Mouse (Mus musculus): ENCODE measurements around the gene Tnpo1. TPM values are rescaled to one million over a fixed set of nuclear protein-coding genes. Genes with fewer than 3 reads are reported as not detected.

The Tnpo1 gene
- polyA plus RNA-seq, 1 experiment from 2014 or later: 124 TPM

DNA sequence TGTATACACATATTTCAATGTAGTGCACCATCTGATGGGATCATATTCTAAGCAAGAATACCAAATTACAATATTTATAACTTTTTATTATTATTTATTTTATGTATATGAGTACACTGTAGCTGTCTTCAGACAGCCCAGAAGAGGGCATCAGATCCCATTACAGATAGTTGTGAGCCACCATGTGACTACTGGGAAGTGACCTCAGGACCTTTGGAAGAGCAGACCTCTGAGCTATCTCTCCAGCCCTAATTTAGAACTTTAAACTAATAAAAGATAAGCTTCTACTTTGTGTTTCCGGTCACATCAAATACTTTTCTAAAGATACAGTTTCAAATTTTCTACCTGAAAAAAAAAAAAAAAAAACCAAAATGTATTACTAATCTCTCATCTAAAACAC, 117.1 kb downstream of the Tnpo1 start:
- WGBS: 97% methylated on average over 1 of the region's 1 CpGs
- Histone ChIP-seq H3K27ac (ENCODE audit: low read depth, low read length) (no peak overlapping the region), H3K36me3 (ENCODE audit: control insufficient read depth, insufficient read depth, low read length) (no peaks in the 10 kb centered on the region), H3K9ac (ENCODE audit: low read depth, low read length) (no peak overlapping the region), H3K4me2 (replicated peaks; ENCODE audit: low read depth, low read length) (no peak overlapping the region), H3K27me3 (ENCODE audit: control insufficient read depth, insufficient read depth, low read length) (no peaks in the 10 kb centered on the region), H3K9me3 (ENCODE audit: control insufficient read depth, low read length) (no peaks in the 10 kb centered on the region), H3K4me3 (ENCODE audit: low read depth, low read length) (no peak overlapping the region), H3K4me1 (replicated peaks; ENCODE audit: control insufficient read depth, insufficient read depth, low read length) (no peaks in the 10 kb centered on the region)
- ATAC-seq (ENCODE audit: low FRiP score) (no peak), DNase-seq (ENCODE audit: low spot score) (no peak)

DNA sequence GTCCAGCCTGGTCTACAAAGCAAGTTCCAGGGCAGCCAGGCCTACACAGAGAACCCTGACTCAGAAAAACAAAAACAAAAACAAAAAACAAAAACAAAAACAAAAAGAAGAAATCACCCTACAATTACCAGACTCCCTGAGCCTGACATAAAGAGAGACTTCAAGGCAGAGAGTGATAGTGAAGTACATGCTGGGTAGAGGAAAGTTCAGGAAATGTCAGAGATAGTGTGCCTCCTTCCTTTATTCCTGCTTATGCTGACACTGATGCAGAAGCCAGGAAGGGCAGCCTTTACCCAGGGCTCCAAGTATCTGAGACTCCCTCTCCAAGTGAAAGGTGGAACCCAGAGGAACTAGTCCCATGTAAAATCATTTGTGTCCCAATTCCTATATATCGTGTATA, 121.7 kb downstream of the Tnpo1 start:
- Histone ChIP-seq H3K4me1 (replicated peaks; ENCODE audit: control insufficient read depth, insufficient read depth, low read length) (no peaks in the 10 kb centered on the region), H3K9ac (ENCODE audit: low read depth, low read length) (no peak overlapping the region), H3K27me3 (ENCODE audit: control insufficient read depth, insufficient read depth, low read length) (no peaks in the 10 kb centered on the region), H3K36me3 (ENCODE audit: control insufficient read depth, insufficient read depth, low read length) (no peaks in the 10 kb centered on the region), H3K27ac (ENCODE audit: low read depth, low read length) (no peak overlapping the region), H3K4me3 (ENCODE audit: low read depth, low read length) (no peak overlapping the region), H3K9me3 (ENCODE audit: control insufficient read depth, low read length) (no peaks in the 10 kb centered on the region), H3K4me2 (replicated peaks; ENCODE audit: low read depth, low read length) (no peak overlapping the region)
- 94% methylated on average over 1 of the region's 1 CpGs for WGBS
- DNase-seq (ENCODE audit: low spot score): no peak
- ATAC-seq (ENCODE audit: low FRiP score): no peak

DNA sequence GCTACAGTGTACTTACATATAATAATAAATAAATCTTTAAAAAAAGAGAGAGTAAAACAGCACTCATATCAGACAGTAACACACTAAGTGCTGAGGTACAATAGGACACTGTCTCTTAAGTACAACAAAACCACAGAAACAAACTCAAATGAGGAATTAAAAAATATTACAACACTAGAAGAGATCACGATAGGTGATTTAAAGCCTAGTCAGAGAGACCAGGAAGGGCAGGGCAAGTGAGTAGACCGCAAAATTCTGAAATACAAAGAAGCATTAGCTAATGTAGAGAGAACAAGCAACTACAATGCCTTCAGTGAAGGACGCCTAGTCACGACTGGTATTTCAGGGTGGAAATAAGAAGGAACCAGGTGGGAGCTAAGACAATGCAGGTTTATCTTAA, 122.5 kb downstream of the Tnpo1 start:
- no peak overlapping the region for H3K27ac ChIP-seq (ENCODE audit: low read depth, low read length)
- no peak overlapping the region for H3K4me3 ChIP-seq (ENCODE audit: low read depth, low read length)
- 0 out of 2 replicates have a peak, but pooled peaks cover 3% of the 10 kb centered on the region for H3K36me3 ChIP-seq (ENCODE audit: control insufficient read depth, insufficient read depth, low read length)
- no peaks in the 10 kb centered on the region for H3K4me1 ChIP-seq (replicated peaks; ENCODE audit: control insufficient read depth, insufficient read depth, low read length)
- DNase-seq (ENCODE audit: low spot score) (no peak), ATAC-seq (ENCODE audit: low FRiP score) (no peak)
- H3K4me2 ChIP-seq (replicated peaks; ENCODE audit: low read depth, low read length): no peak overlapping the region
- H3K27me3 ChIP-seq (ENCODE audit: control insufficient read depth, insufficient read depth, low read length): no peaks in the 10 kb centered on the region
- WGBS: 85% methylated on average over 4 of the region's 4 CpGs
- no peak overlapping the region for H3K9ac ChIP-seq (ENCODE audit: low read depth, low read length)
- H3K9me3 ChIP-seq (ENCODE audit: control insufficient read depth, low read length): no peaks in the 10 kb centered on the region

DNA sequence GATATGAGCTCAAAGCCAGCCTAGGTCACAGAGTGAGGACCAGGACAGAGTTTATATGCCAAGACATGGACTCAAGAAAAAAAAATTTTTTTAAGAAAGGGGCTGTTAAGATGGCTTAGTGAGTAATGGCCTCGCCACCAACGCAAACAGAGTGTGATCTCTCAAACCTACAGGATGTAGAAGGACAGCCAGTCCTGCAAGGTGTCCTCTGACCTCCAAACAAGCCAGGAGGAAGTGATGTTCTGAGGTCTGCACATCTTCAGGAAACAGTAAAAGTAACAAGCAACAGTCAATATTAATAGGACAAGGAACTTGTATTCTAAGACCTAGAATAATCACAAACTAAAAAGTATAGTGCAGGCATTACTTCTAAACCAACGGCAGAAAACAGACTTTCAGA, 123.2 kb downstream of the Tnpo1 start:
- no peak overlapping the region for H3K27ac ChIP-seq (ENCODE audit: low read depth, low read length)
- H3K36me3 ChIP-seq (ENCODE audit: control insufficient read depth, insufficient read depth, low read length): 0 out of 2 replicates have a peak, but pooled peaks cover 3% of the 10 kb centered on the region
- DNase-seq (ENCODE audit: low spot score) (no peak), ATAC-seq (ENCODE audit: low FRiP score) (no peak)
- H3K27me3 ChIP-seq (ENCODE audit: control insufficient read depth, insufficient read depth, low read length): no peaks in the 10 kb centered on the region
- no peaks in the 10 kb centered on the region for H3K4me1 ChIP-seq (replicated peaks; ENCODE audit: control insufficient read depth, insufficient read depth, low read length)
- no peak overlapping the region for H3K9ac ChIP-seq (ENCODE audit: low read depth, low read length)
- no peak overlapping the region for H3K4me3 ChIP-seq (ENCODE audit: low read depth, low read length)
- 87% methylated on average over 3 of the region's 3 CpGs for WGBS
- H3K9me3 ChIP-seq (ENCODE audit: control insufficient read depth, low read length): no peaks in the 10 kb centered on the region
- H3K4me2 ChIP-seq (replicated peaks; ENCODE audit: low read depth, low read length): no peak overlapping the region

DNA sequence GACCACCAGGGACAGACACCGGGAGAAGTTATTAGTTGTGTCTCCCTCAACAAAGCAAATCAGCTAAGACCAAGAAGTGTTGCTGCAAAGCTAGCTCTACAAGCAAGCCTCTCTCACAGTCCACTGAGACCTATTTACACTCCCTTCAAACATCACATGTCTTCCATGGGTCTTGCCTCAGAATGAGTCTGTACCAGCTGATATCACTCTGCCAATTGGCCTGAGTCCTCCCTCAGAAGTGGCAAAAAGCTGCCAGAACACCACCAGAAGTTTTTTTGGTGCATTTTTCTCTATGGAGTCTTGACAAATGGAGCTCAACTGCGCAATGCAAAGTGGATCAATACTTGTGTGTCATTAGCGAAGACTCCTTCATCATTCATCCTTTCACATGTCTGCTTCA, 130.7 kb downstream of the Tnpo1 start:
- Histone ChIP-seq H3K4me3 (ENCODE audit: low read depth, low read length) (no peak overlapping the region), H3K36me3 (ENCODE audit: control insufficient read depth, insufficient read depth, low read length) (0 out of 2 replicates have a peak, but pooled peaks cover 3% of the 10 kb centered on the region), H3K9ac (ENCODE audit: low read depth, low read length) (no peak overlapping the region), H3K27ac (ENCODE audit: low read depth, low read length) (no peak overlapping the region), H3K4me1 (replicated peaks; ENCODE audit: control insufficient read depth, insufficient read depth, low read length) (no peaks in the 10 kb centered on the region), H3K9me3 (ENCODE audit: control insufficient read depth, low read length) (no peaks in the 10 kb centered on the region), H3K27me3 (ENCODE audit: control insufficient read depth, insufficient read depth, low read length) (no peaks in the 10 kb centered on the region), H3K4me2 (replicated peaks; ENCODE audit: low read depth, low read length) (no peak overlapping the region)
- no peak for DNase-seq (ENCODE audit: low spot score)
- WGBS: 94% methylated on average over 3 of the region's 3 CpGs
- no peak for ATAC-seq (ENCODE audit: low FRiP score)

DNA sequence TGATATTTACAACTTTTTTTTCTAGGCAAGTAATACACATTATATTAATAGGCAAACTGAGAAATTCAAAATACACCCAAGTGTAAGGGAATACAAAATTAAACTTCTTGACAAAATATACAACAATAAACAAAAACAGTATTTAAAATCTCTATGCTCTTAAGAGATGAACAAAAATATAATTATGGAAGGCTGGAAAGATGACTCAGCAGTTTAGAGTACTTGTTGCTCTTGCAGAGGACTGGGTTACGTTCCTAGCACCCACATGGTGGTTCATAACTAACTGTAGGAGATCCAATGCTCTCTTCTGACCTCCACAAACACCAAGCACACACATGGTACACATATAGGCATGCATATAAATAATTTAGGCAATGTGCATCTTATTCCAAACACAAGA, 133.3 kb downstream of the Tnpo1 start:
- H3K4me3 ChIP-seq (ENCODE audit: low read depth, low read length): no peak overlapping the region
- WGBS: 95% methylated on average over 1 of the region's 1 CpGs
- no peak overlapping the region for H3K27ac ChIP-seq (ENCODE audit: low read depth, low read length)
- no peak overlapping the region for H3K4me2 ChIP-seq (replicated peaks; ENCODE audit: low read depth, low read length)
- no peaks in the 10 kb centered on the region for H3K36me3 ChIP-seq (ENCODE audit: control insufficient read depth, insufficient read depth, low read length)
- no peaks in the 10 kb centered on the region for H3K9me3 ChIP-seq (ENCODE audit: control insufficient read depth, low read length)
- no peak overlapping the region for H3K9ac ChIP-seq (ENCODE audit: low read depth, low read length)
- DNase-seq (ENCODE audit: low spot score): no peak
- ATAC-seq (ENCODE audit: low FRiP score): no peak
- no peaks in the 10 kb centered on the region for H3K27me3 ChIP-seq (ENCODE audit: control insufficient read depth, insufficient read depth, low read length)
- H3K4me1 ChIP-seq (replicated peaks; ENCODE audit: control insufficient read depth, insufficient read depth, low read length): no peaks in the 10 kb centered on the region

DNA sequence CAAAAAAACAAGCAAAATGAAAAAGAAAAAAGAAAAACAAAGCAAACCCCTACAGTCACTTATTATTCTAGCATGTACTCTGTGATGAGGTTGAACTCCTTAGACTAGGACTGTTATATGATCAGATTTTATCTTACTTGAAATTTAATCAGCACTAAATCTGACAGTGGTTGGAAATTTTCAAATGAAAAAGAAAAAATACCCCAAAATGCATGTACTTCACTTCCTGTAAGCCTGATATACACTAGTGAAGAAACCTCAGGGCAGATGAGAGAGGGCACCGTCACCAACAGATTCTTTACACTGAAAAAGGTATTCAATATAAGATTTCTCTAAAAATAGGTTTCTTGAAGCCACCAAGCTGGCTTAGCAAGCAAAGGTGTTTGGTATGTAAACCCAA, 134.5 kb downstream of the Tnpo1 start:
- no peak overlapping the region for H3K9ac ChIP-seq (ENCODE audit: low read depth, low read length)
- H3K4me2 ChIP-seq (replicated peaks; ENCODE audit: low read depth, low read length): no peak overlapping the region
- no peaks in the 10 kb centered on the region for H3K27me3 ChIP-seq (ENCODE audit: control insufficient read depth, insufficient read depth, low read length)
- no peak overlapping the region for H3K4me3 ChIP-seq (ENCODE audit: low read depth, low read length)
- no peak overlapping the region for H3K27ac ChIP-seq (ENCODE audit: low read depth, low read length)
- no peak for ATAC-seq (ENCODE audit: low FRiP score)
- H3K4me1 ChIP-seq (replicated peaks; ENCODE audit: control insufficient read depth, insufficient read depth, low read length): no peaks in the 10 kb centered on the region
- H3K36me3 ChIP-seq (ENCODE audit: control insufficient read depth, insufficient read depth, low read length): no peaks in the 10 kb centered on the region
- WGBS: 100% methylated on average over 1 of the region's 1 CpGs
- no peaks in the 10 kb centered on the region for H3K9me3 ChIP-seq (ENCODE audit: control insufficient read depth, low read length)
- DNase-seq (ENCODE audit: low spot score): no peak

Other genes with a start within 250 kb of the Tnpo1 start
- not detected in 2 replicates for gene Tmem171, start 231.6 kb downstream of the Tnpo1 start, polyA plus RNA-seq (2014; fragmentation: Nextera tagmentation; extraction: Ambion mirVana)
- gene Fcho2, start 110.9 kb downstream of the Tnpo1 start, polyA plus RNA-seq (2014; fragmentation: Nextera tagmentation; extraction: Ambion mirVana): 28.5 and 35.5 TPM in 2 replicates
- gene 1700024P04Rik, start 58.2 kb upstream of the Tnpo1 start, polyA plus RNA-seq (2014; fragmentation: Nextera tagmentation; extraction: Ambion mirVana): not detected in 2 replicates

All from hindbrain, embryonic 11.5 days (tissue).